Mouse (Mus musculus): Measurements from ENCODE around the gene Eln.

DNA sequence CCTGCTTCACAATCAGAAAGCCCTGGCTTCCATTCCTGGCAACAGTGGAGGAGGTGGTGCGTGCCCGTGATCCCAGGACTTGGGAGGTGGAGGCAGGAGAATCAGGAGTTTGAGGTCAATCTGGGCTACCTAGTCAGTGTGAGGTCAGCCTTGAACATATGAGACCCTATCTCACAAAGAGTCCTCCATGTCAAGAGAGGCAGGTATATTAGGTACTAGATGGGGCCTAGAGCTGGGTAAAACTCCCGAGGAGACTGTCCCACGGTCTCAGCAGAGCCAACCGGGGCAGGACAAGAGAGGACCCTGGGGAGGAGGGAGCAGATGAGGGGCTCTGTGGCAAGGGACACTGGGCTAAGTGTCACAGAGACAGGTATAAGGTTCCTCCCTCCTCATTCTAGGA, 69.6 kb downstream of the Eln start:
- TF ChIP-seq EP300 (IDR thresholded peaks at IDR 0.05; ENCODE audit: low read depth), result no peak
- no peak for TF ChIP-seq CTCF (IDR thresholded peaks at IDR 0.05; ENCODE audit: low read depth)

Measured in liver, postnatal 0 days (tissue).